Mouse (Mus musculus) gastrocnemius, postnatal 14 days (tissue): ENCODE measurements around the gene Atf2. TPM values are rescaled to one million over a fixed set of nuclear protein-coding genes. Genes with fewer than 3 reads are reported as not detected.
"Not testable (repeated sequence)": the region's sequence is repeated elsewhere in the genome, so short reads cannot be mapped to it uniquely, and the experiment has no call there.

Source experiments
- DNase-seq: peaks from one replicate; pipeline ENCODE4 v3.0.0; 2021; ENCODE audit warnings: mixed read lengths
- intact Hi-C: fragments of 180-260 bp; cut with DNase I; formaldehyde crosslinking; loops from one replicate; pipeline ENCODE4 v1.15.1; 2025; ENCODE audit warnings: low total_unique reads
- long read RNA-seq, 2 experiments: library from polyadenylated mRNA; stranded (forward); transcript quantifications; one replicate each; pipeline ENCODE4 v2.0.0; 2021
- total RNA-seq, 2 experiments: library from RNA; stranded (reverse); gene quantifications; 2 replicates each; pipeline ENCODE4 v1.2.3; 2021

The Atf2 gene
- 10 to 100 TPM; 16.6 to 20.4 TPM for total RNA-seq
- long read RNA-seq, experiment 1, full-length matches to known transcripts = 8 of 11 reads
- long read RNA-seq, experiment 1, partial matches to known transcripts = 1 of 11 reads
- long read RNA-seq, experiment 1, other reads (novel, unspliced or antisense) = 2 of 11 reads
- long read RNA-seq, experiment 2, partial matches to known transcripts = 1 of 13 reads
- long read RNA-seq, experiment 2, other reads (novel, unspliced or antisense) = 5 of 13 reads

GRCm38 (mm10) chr2:73892464-73893296 is at the start of gene Atf2:
TSS of gene Atf2 (minus strand) at chr2:73892639.
- intact Hi-C loops = no loop called here
- DNase-seq = peak; percentile 99

- intact Hi-C loops = no loop called here
- no peak for DNase-seq
Measured at GRCm38 (mm10) chr2:73941281-73941680, 48.8 kb upstream of the Atf2 start.

GRCm38 (mm10) chr2:73940471-73940870 is 48.0 kb upstream of the Atf2 start:
- intact Hi-C loops = no loop called here
- DNase-seq = no peak

GRCm38 (mm10) chr2:73938896-73939295 is 46.5 kb upstream of the Atf2 start:
- DNase-seq = no peak
- intact Hi-C loops = no loop called here

GRCm38 (mm10) chr2:73932676-73933313 is 40.4 kb upstream of the Atf2 start:
- no peak for DNase-seq
- intact Hi-C loops = no loop called here

GRCm38 (mm10) chr2:73927711-73928110 is 35.3 kb upstream of the Atf2 start:
- intact Hi-C loops = no loop called here
- no peak for DNase-seq

GRCm38 (mm10) chr2:73925539-73925938 is 33.1 kb upstream of the Atf2 start:
- DNase-seq = no peak
- intact Hi-C loops = no loop called here

GRCm38 (mm10) chr2:73925089-73925488 is 32.6 kb upstream of the Atf2 start:
- peak; percentile 52 for DNase-seq
- intact Hi-C loops = no loop called here

- DNase-seq = peak; percentile 24
- intact Hi-C loops = no loop called here
Measured at GRCm38 (mm10) chr2:73919642-73920041, 27.2 kb upstream of the Atf2 start.

- intact Hi-C loops = no loop called here
- no peak for DNase-seq
Measured at GRCm38 (mm10) chr2:73912264-73912663, 19.8 kb upstream of the Atf2 start.

GRCm38 (mm10) chr2:73911175-73911700 is 18.8 kb upstream of the Atf2 start, which contains the start of gene Atp5g3:
TSS of gene Atp5g3 (minus strand) at chr2:73911326.
- intact Hi-C loops = no loop called here
- DNase-seq = peak; percentile 91

GRCm38 (mm10) chr2:73910571-73911174 is 18.2 kb upstream of the Atf2 start:
- DNase-seq = peak; percentile 55
- intact Hi-C loops = no loop called here

- no peak for DNase-seq
- intact Hi-C loops = no loop called here
Measured at GRCm38 (mm10) chr2:73909116-73909515, 16.7 kb upstream of the Atf2 start.

- intact Hi-C loops = not testable (repeated sequence)
Measured at GRCm38 (mm10) chr2:73904679-73905078, 12.2 kb upstream of the Atf2 start.

GRCm38 (mm10) chr2:73903536-73903935 is 11.1 kb upstream of the Atf2 start:
- intact Hi-C loops = no loop called here
- no peak for DNase-seq

More at GRCm38 (mm10) chr2:73904679-73905078, 12.2 kb upstream of the Atf2 start:
- DNase-seq = not testable (repeated sequence)

- DNase-seq, intact Hi-C loops: not testable (repeated sequence)
Measured at GRCm38 (mm10) chr2:73902328-73902727, 9.9 kb upstream of the Atf2 start.

- DNase-seq = no peak
- intact Hi-C loops = no loop called here
Measured at GRCm38 (mm10) chr2:73901169-73901568, 8.7 kb upstream of the Atf2 start.

- intact Hi-C loops = no loop called here
- no peak for DNase-seq
Measured at GRCm38 (mm10) chr2:73900364-73900763, 7.9 kb upstream of the Atf2 start.

- DNase-seq, intact Hi-C loops: not testable (repeated sequence)
Measured at GRCm38 (mm10) chr2:73896919-73897318, 4.5 kb upstream of the Atf2 start.
